Mouse (Mus musculus) embryonic facial prominence, embryonic 12.5 days (tissue): Measurements from ENCODE around the gene Tuba4a. TPM values are rescaled to one million over a fixed set of nuclear protein-coding genes. Genes with fewer than 3 reads are reported as not detected.
A peak's percentile ranks its signal among the peaks of the same experiment; 100 is the strongest.

Source experiments
- ATAC-seq: fragments of 200-750 bp; cut with Nextera tagmentation; 2 replicates; pipeline ENCODE4 v1.8.0; 2017; ENCODE audit not compliant: insufficient number of reproducible peaks, insufficient read depth, low FRiP score, low TSS enrichment
- H3K27ac ChIP-seq: fragments of 300-500 bp; sonication (generic); 2 replicates; pipeline ENCODE4 v1.5.1; 2016; ENCODE audit warnings: mild to moderate bottlenecking
- H3K27me3 ChIP-seq: fragments of 300-500 bp; sonication (generic); 2 replicates; pipeline ENCODE4 v1.6.1; 2016; ENCODE audit warnings: mild to moderate bottlenecking, moderate library complexity
- H3K36me3 ChIP-seq: fragments of 300-500 bp; sonication (generic); 2 replicates; pipeline ENCODE4 v1.6.1; 2016; ENCODE audit warnings: mild to moderate bottlenecking
- H3K4me1 ChIP-seq: fragments of 300-500 bp; sonication (generic); 2 replicates; pipeline ENCODE4 v1.6.1; 2016
- H3K4me2 ChIP-seq: fragments of 300-500 bp; sonication (generic); replicated peaks from 2 replicates; pipeline ENCODE4 v1.6.1; 2016; ENCODE audit warnings: mild to moderate bottlenecking, moderate library complexity
- H3K4me3 ChIP-seq: fragments of 300-500 bp; sonication (generic); 2 replicates; pipeline ENCODE4 v1.5.1; 2016; ENCODE audit warnings: mild to moderate bottlenecking
- H3K9ac ChIP-seq: fragments of 300-500 bp; sonication (generic); 2 replicates; pipeline ENCODE4 v1.6.1; 2016; ENCODE audit warnings: mild to moderate bottlenecking, moderate library complexity
- H3K9me3 ChIP-seq: fragments of 300-500 bp; sonication (generic); 2 replicates; pipeline ENCODE4 v1.6.1; 2016; ENCODE audit warnings: mild to moderate bottlenecking, moderate library complexity
- WGBS: fragments of 180-500 bp; shearing (Covaris S2); methylation state at CpG from one replicate; pipeline ENCODE4 v1.1.7; 2016; 5-methylcytosine and 5-hydroxymethylcytosine counted together
- polyA plus RNA-seq: library from polyadenylated mRNA; unstranded; fragments of >200 nt; fragmentation: Nextera tagmentation; extraction: Ambion mirVana; gene quantifications from 2 replicates; pipeline ENCODE4 v1.2.1, GENCODE M21; 2016

Tuba4a gene
- polyA plus RNA-seq, 1 experiment from 2014 or later: 18.7 TPM

DNA sequence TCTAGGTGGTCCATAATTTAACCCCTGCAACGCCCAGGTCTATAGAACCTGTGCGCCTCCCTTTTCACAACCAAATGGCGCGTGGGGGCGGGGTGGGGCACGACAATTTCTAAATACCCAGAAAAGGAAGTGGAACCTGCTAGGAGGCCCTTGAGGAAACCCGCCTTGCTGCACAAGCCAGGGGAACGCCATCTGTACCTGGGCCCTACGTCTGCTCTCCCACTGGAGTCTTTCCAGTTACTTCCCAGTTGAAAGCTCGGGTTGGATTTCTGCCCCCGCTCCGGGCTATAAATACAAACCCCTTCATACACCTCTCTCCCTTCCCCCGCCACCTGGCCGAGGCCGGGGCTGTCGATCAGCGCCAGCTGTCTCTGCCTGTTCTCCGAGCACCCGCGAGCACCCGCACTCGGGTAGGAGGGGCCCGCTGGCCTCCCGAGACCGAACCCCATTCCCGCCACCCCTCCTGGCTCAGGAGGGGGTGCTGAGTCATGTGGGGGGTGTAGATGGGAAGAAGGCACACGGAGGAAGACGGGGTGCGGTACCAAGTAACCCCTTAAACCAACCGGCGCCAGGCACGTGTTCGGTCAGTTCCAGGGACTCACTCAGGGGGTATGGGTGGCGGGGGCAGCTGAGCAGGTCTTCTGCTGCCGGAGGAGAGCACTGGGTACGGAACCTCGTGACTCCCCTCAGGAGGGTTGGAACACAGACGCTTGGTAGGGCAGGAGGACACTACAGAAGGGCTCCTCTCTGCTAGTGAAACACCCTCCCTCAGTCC is 1.3 kb downstream of the Tuba4a start:
- no peak; the same call in 1 of the 2 replicates for ATAC-seq
- Histone ChIP-seq H3K4me2 (peak overlapping the region; percentile 92), H3K4me1 (peaks cover 9% of the 10 kb centered on the region; the same call in 1 of the 2 replicates), H3K27ac (no peak overlapping the region), H3K27me3 (peaks cover 62% of the 10 kb centered on the region), H3K36me3 (peaks cover 17% of the 10 kb centered on the region), H3K4me3 (peak overlapping the region; percentile 50), H3K9ac (peak overlapping the region; percentile 39), H3K9me3 (no peaks in the 10 kb centered on the region)
- WGBS: 1% methylated on average over 38 of the region's 38 CpGs

DNA sequence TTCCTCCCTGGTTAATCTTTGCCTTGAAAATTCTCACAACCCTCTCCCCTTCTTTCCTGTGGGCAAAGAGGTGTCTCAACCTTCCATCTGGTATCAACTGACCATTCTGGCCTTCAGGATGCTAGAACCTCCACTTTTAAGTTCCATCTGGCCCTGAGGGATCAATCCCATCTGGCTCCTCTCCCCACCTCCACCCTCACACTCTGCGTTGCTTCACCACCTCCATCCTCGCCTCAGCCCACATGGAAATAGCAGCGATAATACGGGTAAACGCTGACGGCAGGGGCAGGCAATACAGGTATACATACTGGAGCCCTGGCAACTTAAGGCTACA is 1.8 kb downstream of the Tuba4a start:
- Histone ChIP-seq H3K27ac (no peak overlapping the region), H3K27me3 (peaks cover 62% of the 10 kb centered on the region), H3K9me3 (no peaks in the 10 kb centered on the region), H3K4me2 (peak overlapping the region; percentile 92), H3K9ac (no peak overlapping the region), H3K4me1 (peaks cover 9% of the 10 kb centered on the region; the same call in 1 of the 2 replicates), H3K36me3 (peaks cover 23% of the 10 kb centered on the region), H3K4me3 (peak overlapping the region; percentile 50; the same call in 1 of the 2 replicates)
- ATAC-seq: no peak
- 5% methylated on average over 6 of the region's 6 CpGs for WGBS

DNA sequence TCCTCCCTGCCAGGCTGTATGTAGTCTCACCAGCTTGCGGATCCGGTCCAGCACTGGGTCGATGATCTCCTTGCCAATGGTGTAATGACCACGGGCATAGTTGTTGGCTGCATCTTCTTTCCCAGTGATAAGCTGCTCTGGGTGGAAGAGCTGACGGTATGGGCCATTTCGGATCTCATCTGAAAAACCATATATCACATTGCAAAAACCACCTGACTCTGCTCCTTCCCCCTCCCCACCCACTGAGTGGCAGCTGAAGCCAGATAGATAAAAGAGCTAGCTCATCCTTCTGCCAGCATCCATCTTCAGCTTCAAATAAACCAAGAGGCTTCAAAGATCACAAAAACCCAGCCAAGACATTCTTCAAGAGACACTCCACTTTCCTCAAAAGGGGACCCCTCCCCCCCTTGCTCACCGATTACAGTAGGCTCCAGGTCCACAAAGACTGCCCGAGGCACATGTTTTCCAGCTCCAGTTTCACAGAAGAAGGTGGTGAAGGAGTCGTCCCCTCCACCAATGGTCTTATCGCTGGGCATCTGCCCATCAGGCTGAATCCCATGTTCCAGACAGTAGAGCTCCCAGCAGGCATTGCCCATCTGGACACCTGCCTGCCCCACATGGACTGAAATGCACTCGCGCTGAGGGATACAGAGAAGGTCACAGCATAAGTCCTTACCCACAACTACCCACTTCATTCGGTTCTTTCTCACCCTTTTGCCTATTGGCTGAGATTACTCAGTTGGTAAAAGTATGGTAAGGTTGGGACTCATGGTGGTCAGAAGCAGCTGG is 2.7 kb downstream of the Tuba4a start:
- H3K4me2 ChIP-seq: no peak overlapping the region

DNA sequence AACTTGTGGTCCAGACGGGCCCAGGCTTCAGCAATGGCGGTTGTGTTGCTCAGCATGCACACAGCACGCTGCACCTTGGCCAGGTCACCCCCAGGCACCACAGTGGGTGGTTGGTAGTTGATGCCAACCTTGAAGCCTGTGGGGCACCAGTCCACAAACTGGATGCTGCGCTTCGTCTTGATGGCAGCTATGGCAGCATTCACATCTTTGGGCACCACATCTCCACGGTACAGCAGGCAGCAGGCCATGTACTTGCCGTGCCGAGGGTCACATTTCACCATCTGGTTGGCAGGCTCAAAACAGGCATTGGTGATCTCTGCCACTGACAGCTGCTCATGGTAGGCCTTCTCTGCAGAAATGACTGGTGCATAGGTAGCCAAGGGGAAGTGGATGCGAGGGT is 3.9 kb downstream of the Tuba4a start:
- 93% methylated on average over 9 of the region's 9 CpGs for WGBS
- no peak overlapping the region for H3K4me3 ChIP-seq
- H3K36me3 ChIP-seq: peaks cover 34% of the 10 kb centered on the region
- H3K9me3 ChIP-seq: no peaks in the 10 kb centered on the region
- peaks cover 20% of the 10 kb centered on the region for H3K4me1 ChIP-seq
- H3K9ac ChIP-seq: no peak overlapping the region
- H3K27me3 ChIP-seq: peaks cover 47% of the 10 kb centered on the region
- H3K27ac ChIP-seq: no peak overlapping the region
- no peak for ATAC-seq
- no peak overlapping the region for H3K4me2 ChIP-seq

More for the DNA sequence above, 2.7 kb downstream of the Tuba4a start:
- ATAC-seq: no peak
- no peak overlapping the region for H3K9ac ChIP-seq
- peaks cover 10% of the 10 kb centered on the region for H3K4me1 ChIP-seq
- no peak overlapping the region for H3K4me3 ChIP-seq
- peaks cover 31% of the 10 kb centered on the region for H3K36me3 ChIP-seq
- no peak overlapping the region for H3K27ac ChIP-seq
- peaks cover 57% of the 10 kb centered on the region for H3K27me3 ChIP-seq
- WGBS: 76% methylated on average over 13 of the region's 13 CpGs
- H3K9me3 ChIP-seq: no peaks in the 10 kb centered on the region

DNA sequence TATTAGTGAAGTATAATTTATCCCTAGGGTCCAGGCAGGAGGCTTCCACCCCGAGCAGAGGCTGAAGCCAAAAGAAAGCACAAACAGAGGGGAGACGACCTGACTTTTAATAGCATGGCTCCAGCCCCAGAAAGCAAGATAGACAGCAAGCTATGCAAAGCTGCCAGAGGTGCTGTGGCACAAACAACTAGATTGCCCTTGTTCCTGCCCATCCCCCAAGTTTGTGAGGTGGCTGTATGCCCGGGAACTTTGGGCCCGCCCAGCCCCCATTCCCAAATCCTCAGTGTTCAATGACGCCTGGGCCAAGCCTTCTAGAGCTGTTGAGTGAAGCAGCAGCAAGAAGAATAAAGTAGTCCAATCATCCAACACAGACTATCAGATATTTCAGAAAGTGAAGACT is 4.8 kb downstream of the Tuba4a start:
- H3K27ac ChIP-seq: no peak overlapping the region
- no peak overlapping the region for H3K9ac ChIP-seq
- peaks cover 38% of the 10 kb centered on the region for H3K27me3 ChIP-seq
- H3K4me1 ChIP-seq: peaks cover 24% of the 10 kb centered on the region
- no peak overlapping the region for H3K4me2 ChIP-seq
- ATAC-seq: no peak
- H3K4me3 ChIP-seq: no peak overlapping the region
- 74% methylated on average over 5 of the region's 5 CpGs for WGBS
- H3K36me3 ChIP-seq: peaks cover 34% of the 10 kb centered on the region
- H3K9me3 ChIP-seq: no peaks in the 10 kb centered on the region

DNA sequence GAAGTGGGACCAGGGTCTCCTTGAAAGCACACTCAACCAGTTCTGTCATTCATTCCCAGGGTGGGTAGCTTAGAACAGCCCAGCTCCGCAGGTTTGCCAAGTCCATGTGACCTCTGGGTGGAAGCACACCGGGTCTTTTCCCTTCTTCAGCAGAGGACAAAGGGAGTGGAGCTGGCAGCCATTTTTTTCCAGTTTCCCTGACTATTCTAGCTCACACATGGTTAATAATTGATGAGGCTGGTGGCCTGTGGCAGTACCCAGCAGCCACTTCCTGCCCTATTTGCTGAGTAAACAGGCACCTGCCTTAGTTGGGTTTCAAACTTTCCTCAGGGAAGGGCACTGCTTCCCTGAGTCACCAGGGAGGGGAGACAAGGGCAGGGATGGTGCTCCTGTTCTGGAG is 5.2 kb downstream of the Tuba4a start:
- H3K27ac ChIP-seq: no peak overlapping the region
- H3K4me2 ChIP-seq: no peak overlapping the region
- 86% methylated on average over 2 of the region's 2 CpGs for WGBS
- H3K4me3 ChIP-seq: no peak overlapping the region
- peaks cover 33% of the 10 kb centered on the region for H3K27me3 ChIP-seq
- H3K36me3 ChIP-seq: peaks cover 34% of the 10 kb centered on the region
- no peak for ATAC-seq
- peaks cover 28% of the 10 kb centered on the region for H3K4me1 ChIP-seq
- H3K9ac ChIP-seq: no peak overlapping the region
- H3K9me3 ChIP-seq: no peaks in the 10 kb centered on the region

DNA sequence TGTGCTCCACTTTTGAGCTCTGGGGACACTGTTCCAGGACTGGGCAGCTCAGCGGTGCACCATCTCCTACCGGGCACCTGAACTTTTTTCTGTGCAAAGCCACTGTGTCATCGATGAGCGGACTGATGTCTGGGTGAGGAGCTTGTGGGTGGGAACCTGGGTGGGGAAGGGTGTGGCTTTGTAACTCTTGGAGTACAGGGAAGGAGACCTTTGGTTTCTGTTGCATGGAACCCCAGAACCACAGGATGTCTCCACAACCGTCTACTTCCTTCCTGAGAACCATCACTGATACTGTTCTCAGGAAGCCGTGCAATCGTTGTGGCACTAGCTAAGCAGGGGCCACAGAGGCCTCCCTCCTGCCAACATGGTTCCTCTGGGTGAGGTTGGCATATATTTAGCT is 6.6 kb downstream of the Tuba4a start:
- no peak for ATAC-seq
- Histone ChIP-seq H3K4me1 (peaks cover 30% of the 10 kb centered on the region), H3K27ac (no peak overlapping the region), H3K36me3 (peaks cover 34% of the 10 kb centered on the region), H3K4me2 (no peak overlapping the region), H3K9ac (no peak overlapping the region), H3K27me3 (peaks cover 20% of the 10 kb centered on the region), H3K9me3 (no peaks in the 10 kb centered on the region), H3K4me3 (no peak overlapping the region)
- WGBS: 92% methylated on average over 7 of the region's 7 CpGs

DNA sequence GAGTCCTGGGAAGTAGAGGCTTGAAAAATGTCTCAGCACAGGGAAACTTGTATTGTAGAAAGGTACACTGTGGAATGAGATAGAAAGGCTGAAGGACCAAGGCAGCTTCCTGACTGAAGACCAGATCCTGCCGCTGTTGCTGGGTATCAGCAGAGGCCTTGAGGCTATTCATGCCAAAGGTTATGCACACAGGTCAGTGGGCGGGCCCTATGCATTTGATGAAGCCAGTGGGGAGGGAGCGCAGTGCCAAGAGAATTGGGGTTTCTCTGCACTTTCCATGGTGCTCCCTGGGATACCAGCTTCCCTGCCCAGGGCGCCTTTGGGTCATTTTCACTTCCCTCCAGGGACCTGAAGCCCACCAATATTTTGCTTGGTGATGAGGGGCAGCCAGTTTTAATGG is 7.1 kb downstream of the Tuba4a start:
- 0 out of 2 replicates have a peak overlapping the region, but pooled peaks have one; percentile 94 for H3K4me2 ChIP-seq
- H3K4me3 ChIP-seq: no peak overlapping the region
- H3K4me1 ChIP-seq: peaks cover 28% of the 10 kb centered on the region
- no peak for ATAC-seq
- H3K9me3 ChIP-seq: no peaks in the 10 kb centered on the region
- no peak overlapping the region for H3K9ac ChIP-seq
- H3K27ac ChIP-seq: no peak overlapping the region
- peaks cover 14% of the 10 kb centered on the region for H3K27me3 ChIP-seq
- H3K36me3 ChIP-seq: peaks cover 34% of the 10 kb centered on the region
- 72% methylated on average over 4 of the region's 4 CpGs for WGBS

DNA sequence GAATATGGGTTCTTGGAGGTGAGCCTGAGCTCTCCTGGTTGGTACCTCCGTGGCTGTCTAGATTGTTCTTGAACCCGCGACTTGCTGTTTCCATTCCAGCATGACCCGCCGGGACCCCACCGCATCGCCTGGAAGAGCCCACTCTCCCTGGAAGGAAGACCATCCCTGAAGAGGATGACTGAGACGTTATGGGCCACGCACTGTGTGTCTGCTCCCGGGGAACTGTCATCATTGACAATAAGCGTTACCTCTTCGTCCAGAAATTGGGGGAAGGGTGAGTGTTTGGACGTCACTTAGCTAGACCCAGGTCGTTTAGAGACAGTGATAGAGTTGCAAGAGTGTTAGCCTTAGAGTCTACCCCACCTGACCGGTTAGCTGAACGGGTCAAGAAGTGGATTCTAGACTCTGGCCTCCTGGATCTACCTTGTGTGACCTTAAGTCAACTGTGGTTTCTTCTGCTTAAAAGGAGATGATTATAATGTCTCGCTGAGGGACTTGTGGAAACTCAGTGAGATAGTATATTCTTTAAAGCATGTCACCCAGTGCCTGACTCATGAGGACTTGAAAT is 8.4 kb downstream of the Tuba4a start:
- Histone ChIP-seq H3K4me1 (peaks cover 28% of the 10 kb centered on the region), H3K9ac (peak overlapping the region; percentile 92), H3K27ac (no peak overlapping the region), H3K27me3 (0 out of 2 replicates have a peak, but pooled peaks cover 3% of the 10 kb centered on the region), H3K36me3 (peaks cover 34% of the 10 kb centered on the region), H3K4me2 (peak overlapping the region; percentile 94), H3K4me3 (peak overlapping the region; percentile 95), H3K9me3 (no peaks in the 10 kb centered on the region)
- WGBS: 13% methylated on average over 17 of the region's 17 CpGs
- no peak for ATAC-seq

DNA sequence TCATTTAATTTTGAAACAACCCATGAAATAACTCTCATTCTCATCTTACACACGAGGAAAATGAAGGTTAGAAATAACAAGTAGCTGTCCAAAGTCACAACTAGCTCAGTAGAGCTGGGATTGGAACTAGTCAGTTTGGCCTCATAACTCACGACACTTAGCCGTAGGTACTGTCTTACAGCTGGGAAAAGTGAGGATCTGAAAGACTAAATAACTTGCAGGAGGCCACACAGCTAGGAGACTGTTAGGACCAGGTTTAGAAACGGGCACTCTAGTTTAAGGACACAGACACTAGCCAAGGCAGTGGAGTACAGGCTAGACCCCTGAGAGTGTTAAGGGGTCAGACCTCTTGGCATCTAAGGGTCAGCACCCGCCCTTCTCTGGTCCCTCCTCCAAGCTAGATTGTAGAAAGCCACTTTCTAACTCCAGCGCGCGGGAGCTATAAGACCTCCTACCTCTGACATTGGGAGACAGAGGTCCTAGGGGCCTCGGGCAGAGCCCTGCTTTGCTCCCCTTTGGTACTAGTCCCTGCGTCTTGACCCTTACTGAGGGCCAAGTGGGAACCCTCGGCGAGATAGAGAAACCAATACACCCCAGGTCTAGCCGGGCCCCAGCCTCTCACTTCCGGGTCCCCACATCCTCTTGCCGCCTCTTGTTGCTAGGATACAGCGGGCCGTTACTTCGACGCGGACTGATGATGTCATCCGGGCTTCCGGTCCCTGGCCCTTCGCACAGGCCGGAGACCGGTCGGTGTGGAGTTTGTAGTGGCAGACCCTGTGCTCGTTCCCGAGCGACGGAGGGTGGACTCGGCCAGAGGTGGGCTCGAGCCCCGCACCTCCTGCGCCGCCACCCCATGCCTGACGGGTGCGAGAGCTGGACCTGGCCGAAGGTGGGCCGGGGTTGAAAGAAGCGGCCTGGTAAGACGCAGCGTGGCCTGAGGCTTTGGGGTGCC is 9.3 kb downstream of the Tuba4a start, which contains the start of the genes Glb1l and Stk16:
TSS of gene Glb1l (minus strand) at position 678 of the 952 bp plus-strand sequence.
TSS of gene Stk16 (plus strand) at position 703 of the 952 bp plus-strand sequence.
- H3K4me1 ChIP-seq: peaks cover 28% of the 10 kb centered on the region
- ATAC-seq: peak; percentile 89

More for the DNA sequence above, 9.3 kb downstream of the Tuba4a start, which contains the start of the genes Glb1l and Stk16:
- Histone ChIP-seq H3K4me3 (peak within 1 kb of the TSS; percentile 95), H3K9ac (peak within 1 kb of the TSS; percentile 92), H3K27ac (no peak within 1 kb of the TSS), H3K4me2 (peak within 1 kb of the TSS; percentile 94), H3K36me3 (peaks cover 31% of the 10 kb centered on the region), H3K9me3 (no peaks in the 10 kb centered on the region), H3K27me3 (no peaks in the 10 kb centered on the region)
- WGBS: 5% methylated on average over 42 of the region's 42 CpGs
